Mouse (Mus musculus): Measurements from ENCODE around the gene Rad51. TPM values are rescaled to one million over a fixed set of nuclear protein-coding genes. Genes with fewer than 3 reads are reported as not detected.

Rad51 gene
- total and polyA plus RNA-seq, 2 experiments from 2014 or later: 8.1 to 10.9 TPM

DNA sequence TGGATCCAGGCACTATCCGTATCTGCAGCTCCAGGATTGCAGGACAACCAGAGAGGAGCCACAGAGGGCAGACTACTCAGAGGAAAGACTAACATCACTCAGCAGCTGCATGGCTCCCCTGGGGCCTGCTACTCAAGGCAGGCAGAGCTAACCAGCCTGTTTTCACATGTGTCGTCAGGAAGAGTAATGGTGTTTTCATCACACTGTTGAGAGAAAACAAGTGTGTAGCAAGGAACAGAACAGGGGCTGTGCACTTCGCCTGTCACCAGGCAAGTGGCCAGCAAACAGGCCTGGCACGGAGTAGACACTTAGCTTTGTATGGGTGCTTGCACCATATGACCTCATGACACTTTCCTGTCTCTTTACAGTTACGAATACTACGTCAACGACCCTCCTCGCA lies 59.0 kb downstream of the Rad51 start:
- no peak overlapping the region for H3K4me2 ChIP-seq (ENCODE audit: low read depth, low read length)
- H3K27me3 ChIP-seq (ENCODE audit: control insufficient read depth, insufficient read depth, low read length): no peaks in the 10 kb centered on the region; the same call in 1 of the 2 replicates
- no peaks in the 10 kb centered on the region for H3K36me3 ChIP-seq (replicated peaks; ENCODE audit: control insufficient read depth, insufficient read depth, low read length)
- no peak overlapping the region for H3K9ac ChIP-seq (replicated peaks; ENCODE audit: low read depth, low read length)
- DNase-seq (ENCODE audit: low spot score): no peak
- no peak for ATAC-seq (ENCODE audit: insufficient read depth, low read depth)
- no peak overlapping the region for H3K4me3 ChIP-seq (ENCODE audit: low read depth, low read length)
- WGBS: 39% methylated on average over 8 of the region's 8 CpGs
- TF ChIP-seq EP300 (IDR thresholded peaks at IDR 0.05; ENCODE audit: low read depth): no peak
- H3K9me3 ChIP-seq (replicated peaks; ENCODE audit: control insufficient read depth, low read length): no peaks in the 10 kb centered on the region
- peaks cover 15% of the 10 kb centered on the region for H3K4me1 ChIP-seq (ENCODE audit: control insufficient read depth, insufficient read depth)
- no peak overlapping the region for H3K27ac ChIP-seq (ENCODE audit: low read depth)

DNA sequence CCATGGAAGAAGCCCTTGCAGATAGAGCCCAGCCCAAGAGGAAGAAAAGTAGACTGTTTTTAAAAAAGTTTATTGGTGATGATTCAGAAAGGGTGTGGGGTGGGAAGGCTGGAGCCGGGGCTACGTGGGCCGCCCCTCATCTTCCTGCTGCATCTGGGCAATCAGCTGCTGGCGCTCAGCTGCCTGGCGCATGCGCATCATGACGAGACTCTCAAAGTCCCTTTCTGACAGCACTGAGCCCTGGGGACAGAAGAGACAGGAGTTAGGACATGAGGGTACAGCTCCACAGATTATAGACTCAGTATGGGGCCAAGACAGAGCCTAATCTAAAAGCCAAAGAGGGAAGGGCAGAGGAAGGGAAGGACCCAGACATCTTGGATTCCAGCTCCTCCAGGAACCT lies 59.9 kb downstream of the Rad51 start:
- ATAC-seq (ENCODE audit: insufficient read depth, low read depth) (no peak), DNase-seq (ENCODE audit: low spot score) (no peak)
- no peak overlapping the region for H3K9ac ChIP-seq (replicated peaks; ENCODE audit: low read depth, low read length)
- whole genome bisulfite sequencing: 89% methylated on average over 7 of the region's 7 CpGs
- H3K36me3 ChIP-seq (replicated peaks; ENCODE audit: control insufficient read depth, insufficient read depth, low read length): no peaks in the 10 kb centered on the region
- no peak overlapping the region for H3K4me2 ChIP-seq (ENCODE audit: low read depth, low read length)
- TF ChIP-seq CTCF (IDR thresholded peaks at IDR 0.05; ENCODE audit: low read depth) (no peak), EP300 (IDR thresholded peaks at IDR 0.05; ENCODE audit: low read depth) (no peak)
- no peak overlapping the region for H3K4me3 ChIP-seq (ENCODE audit: low read depth, low read length)
- no peak overlapping the region for H3K27ac ChIP-seq (ENCODE audit: low read depth)
- H3K27me3 ChIP-seq (ENCODE audit: control insufficient read depth, insufficient read depth, low read length): no peaks in the 10 kb centered on the region
- peaks cover 15% of the 10 kb centered on the region; the same call in 1 of the 2 replicates for H3K4me1 ChIP-seq (ENCODE audit: control insufficient read depth, insufficient read depth)
- no peaks in the 10 kb centered on the region for H3K9me3 ChIP-seq (replicated peaks; ENCODE audit: control insufficient read depth, low read length)

DNA sequence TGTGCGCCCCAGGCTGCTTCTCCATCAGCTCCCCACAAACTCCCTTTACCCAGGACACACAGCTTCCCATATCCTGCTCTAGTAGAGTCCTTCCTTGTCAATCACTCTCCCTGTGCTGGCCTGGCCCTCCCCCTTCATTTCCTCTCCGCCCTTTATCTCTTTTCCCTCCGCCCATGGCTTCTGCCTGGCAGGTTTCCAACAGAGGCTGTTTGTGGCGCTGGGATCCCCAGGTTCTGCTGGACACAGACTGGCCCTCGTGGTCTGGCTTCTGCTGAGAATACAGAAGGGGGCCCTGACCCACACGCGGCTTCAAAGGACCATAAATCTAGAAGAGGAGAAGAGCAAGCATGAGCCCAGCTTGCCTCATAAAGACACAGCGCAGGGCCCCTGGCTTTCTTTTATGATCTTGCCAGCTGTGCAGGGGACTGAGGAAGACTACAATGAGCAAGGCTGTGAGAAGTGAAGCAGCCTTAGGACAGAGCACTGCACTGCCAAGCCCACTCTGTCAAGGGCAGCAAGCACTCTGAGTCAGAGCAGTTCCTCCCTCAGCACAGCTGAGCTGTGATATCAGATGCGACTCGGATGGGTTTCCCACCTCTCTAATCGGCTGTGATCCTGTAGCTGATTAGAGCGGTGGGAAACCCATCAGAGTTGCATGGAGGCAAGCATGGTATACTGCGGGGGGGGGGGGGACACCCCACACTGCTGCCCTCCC lies 60.4 kb downstream of the Rad51 start:
- ATAC-seq (ENCODE audit: insufficient read depth, low read depth): peak; percentile 82
- no peaks in the 10 kb centered on the region for H3K27me3 ChIP-seq (ENCODE audit: control insufficient read depth, insufficient read depth, low read length)
- peak overlapping the region; percentile 39 for H3K4me2 ChIP-seq (ENCODE audit: low read depth, low read length)
- TF ChIP-seq CTCF (IDR thresholded peaks at IDR 0.05; ENCODE audit: low read depth) (no peak), EP300 (IDR thresholded peaks at IDR 0.05; ENCODE audit: low read depth) (no peak)
- DNase-seq (ENCODE audit: low spot score): peak; percentile 79
- H3K4me1 ChIP-seq (ENCODE audit: control insufficient read depth, insufficient read depth): peaks cover 11% of the 10 kb centered on the region; the same call in 1 of the 2 replicates
- no peak overlapping the region for H3K27ac ChIP-seq (ENCODE audit: low read depth)
- H3K9ac ChIP-seq (replicated peaks; ENCODE audit: low read depth, low read length): no peak overlapping the region
- 0 out of 2 replicates have a peak overlapping the region, but pooled peaks have one; percentile 3 for H3K4me3 ChIP-seq (ENCODE audit: low read depth, low read length)
- no peaks in the 10 kb centered on the region; the same call in 1 of the 2 replicates for H3K36me3 ChIP-seq (replicated peaks; ENCODE audit: control insufficient read depth, insufficient read depth, low read length)
- H3K9me3 ChIP-seq (replicated peaks; ENCODE audit: control insufficient read depth, low read length): no peaks in the 10 kb centered on the region
- 12% methylated on average over 13 of the region's 13 CpGs for WGBS

DNA sequence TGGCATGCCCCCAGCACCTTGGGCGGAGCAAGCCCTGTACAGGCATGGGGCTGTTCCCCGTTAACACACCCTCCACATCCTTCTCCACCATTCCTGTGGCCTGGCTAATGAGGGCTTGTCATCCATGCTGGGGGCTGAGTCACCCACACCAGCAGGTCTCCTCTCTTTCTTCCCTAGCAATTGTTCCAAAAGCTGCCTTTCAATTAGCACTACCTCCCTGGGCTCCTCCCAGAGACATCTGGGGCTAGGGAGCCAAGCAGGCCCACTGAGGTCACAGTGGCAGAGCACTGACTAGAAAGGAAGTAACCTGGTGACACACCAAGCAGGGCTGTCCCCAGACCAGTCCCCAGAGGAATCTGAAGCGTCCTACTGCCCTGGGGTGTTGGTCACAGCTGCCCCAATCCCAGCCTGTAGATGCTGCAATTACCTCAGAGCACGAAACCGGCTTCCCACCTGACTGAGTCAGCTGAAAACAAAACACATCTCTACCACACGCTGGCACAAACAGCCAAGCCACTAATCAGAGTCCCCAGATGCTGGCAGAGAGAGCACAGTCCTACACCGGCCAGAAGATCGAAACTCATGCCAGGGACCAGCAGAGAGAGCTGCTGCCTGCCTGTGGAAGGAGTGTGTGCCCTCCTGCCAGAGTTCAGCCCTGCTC lies 61.5 kb downstream of the Rad51 start, which contains the start of gene Gm14137:
Gene Gm14137, plus strand, starts transcription at position 519 of the 661 bp plus-strand sequence.
- no peak within 1 kb of the TSS for H3K4me3 ChIP-seq (ENCODE audit: low read depth, low read length)
- 56% methylated on average over 8 of the region's 8 CpGs for WGBS
- no peak for DNase-seq (ENCODE audit: low spot score)

DNA sequence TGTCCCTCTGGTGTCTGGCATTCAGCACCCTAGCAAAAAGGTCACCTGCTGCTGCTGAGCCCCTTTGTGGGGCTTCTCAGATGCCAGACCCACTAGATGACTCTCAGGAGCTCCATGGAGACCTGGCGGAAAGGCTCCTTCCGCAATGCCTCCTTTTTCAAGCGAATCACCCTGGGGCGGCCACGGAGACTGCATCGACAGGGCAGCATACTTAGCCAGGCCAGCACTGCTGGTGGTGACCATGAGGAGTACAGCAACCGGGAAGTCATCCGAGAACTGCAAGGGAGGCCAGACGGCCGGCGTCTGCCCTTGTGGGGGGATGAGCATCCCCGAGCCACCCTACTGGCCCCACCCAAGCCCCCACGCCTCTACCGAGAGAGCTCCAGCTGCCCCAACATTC lies 62.3 kb downstream of the Rad51 start:
- H3K27ac ChIP-seq (ENCODE audit: low read depth): no peak overlapping the region

More for the DNA sequence above, 61.5 kb downstream of the Rad51 start, which contains the start of gene Gm14137:
- peaks cover 10% of the 10 kb centered on the region; the same call in 1 of the 2 replicates for H3K4me1 ChIP-seq (ENCODE audit: control insufficient read depth, insufficient read depth)
- H3K9me3 ChIP-seq (replicated peaks; ENCODE audit: control insufficient read depth, low read length): no peaks in the 10 kb centered on the region
- ATAC-seq (ENCODE audit: insufficient read depth, low read depth): no peak
- no peak within 1 kb of the TSS for H3K9ac ChIP-seq (replicated peaks; ENCODE audit: low read depth, low read length)
- TF ChIP-seq EP300 (IDR thresholded peaks at IDR 0.05; ENCODE audit: low read depth) (no peak), CTCF (IDR thresholded peaks at IDR 0.05; ENCODE audit: low read depth) (no peak)
- no peak within 1 kb of the TSS for H3K27ac ChIP-seq (ENCODE audit: low read depth)
- H3K36me3 ChIP-seq (replicated peaks; ENCODE audit: control insufficient read depth, insufficient read depth, low read length): no peaks in the 10 kb centered on the region; the same call in 1 of the 2 replicates
- H3K27me3 ChIP-seq (ENCODE audit: control insufficient read depth, insufficient read depth, low read length): no peaks in the 10 kb centered on the region
- no peak within 1 kb of the TSS for H3K4me2 ChIP-seq (ENCODE audit: low read depth, low read length)

More for the DNA sequence above, 62.3 kb downstream of the Rad51 start:
- H3K4me1 ChIP-seq (ENCODE audit: control insufficient read depth, insufficient read depth): peaks cover 10% of the 10 kb centered on the region; the same call in 1 of the 2 replicates
- no peaks in the 10 kb centered on the region; the same call in 1 of the 2 replicates for H3K36me3 ChIP-seq (replicated peaks; ENCODE audit: control insufficient read depth, insufficient read depth, low read length)
- ATAC-seq (ENCODE audit: insufficient read depth, low read depth): no peak
- H3K27me3 ChIP-seq (ENCODE audit: control insufficient read depth, insufficient read depth, low read length): no peaks in the 10 kb centered on the region
- no peak for TF ChIP-seq EP300 (IDR thresholded peaks at IDR 0.05; ENCODE audit: low read depth)
- TF ChIP-seq CTCF (IDR thresholded peaks at IDR 0.05; ENCODE audit: low read depth): no peak
- WGBS: 64% methylated on average over 14 of the region's 14 CpGs
- no peaks in the 10 kb centered on the region for H3K9me3 ChIP-seq (replicated peaks; ENCODE audit: control insufficient read depth, low read length)
- H3K4me2 ChIP-seq (ENCODE audit: low read depth, low read length): no peak overlapping the region
- no peak overlapping the region for H3K9ac ChIP-seq (replicated peaks; ENCODE audit: low read depth, low read length)
- no peak overlapping the region for H3K4me3 ChIP-seq (ENCODE audit: low read depth, low read length)
- no peak for DNase-seq (ENCODE audit: low spot score)
